Mouse (Mus musculus): ENCODE results near the gene Gm34653.
"Not testable (repeated sequence)": the region's sequence is repeated elsewhere in the genome, so short reads cannot be mapped to it uniquely, and the experiment has no call there.

Gene Gm34653

DNA sequence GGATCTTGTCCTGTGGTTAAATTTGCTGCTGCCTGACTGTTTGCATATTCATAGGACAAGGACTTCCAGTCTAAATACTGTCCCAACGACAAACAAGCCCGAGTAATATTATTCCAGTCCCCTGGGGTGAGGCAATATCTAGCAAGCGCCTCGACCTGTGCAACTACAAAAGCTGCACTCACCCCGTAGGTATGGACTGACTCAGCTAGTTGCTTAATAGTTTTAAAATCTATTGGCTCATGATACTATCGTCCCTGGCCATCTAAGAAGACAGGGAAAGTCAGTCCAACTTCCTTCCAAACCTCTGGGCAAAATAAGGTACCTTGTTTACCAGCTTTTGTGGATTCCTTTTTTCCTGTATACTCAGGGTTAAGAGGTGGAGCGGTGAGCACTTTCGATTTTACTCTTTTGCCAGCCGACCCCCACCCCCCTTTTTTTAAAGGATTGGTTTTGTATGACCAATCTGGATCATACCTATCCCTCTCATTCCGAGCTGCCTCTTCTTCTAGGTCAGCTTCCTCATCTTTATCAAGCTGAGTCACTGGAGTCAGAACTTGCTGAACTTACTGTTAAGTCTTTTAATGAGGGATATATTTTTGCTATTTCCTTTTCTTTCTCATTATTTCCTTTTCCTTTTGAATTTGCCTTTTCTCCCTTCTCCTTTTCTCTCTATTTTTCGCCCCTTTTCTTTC lies at the start of gene Gm34653:
Gene Gm34653 (plus strand): TSS at position 242 of the 692 bp plus-strand sequence.
- not testable (repeated sequence) for DNase-seq (ENCODE audit: low read depth, low spot score)

DNA sequence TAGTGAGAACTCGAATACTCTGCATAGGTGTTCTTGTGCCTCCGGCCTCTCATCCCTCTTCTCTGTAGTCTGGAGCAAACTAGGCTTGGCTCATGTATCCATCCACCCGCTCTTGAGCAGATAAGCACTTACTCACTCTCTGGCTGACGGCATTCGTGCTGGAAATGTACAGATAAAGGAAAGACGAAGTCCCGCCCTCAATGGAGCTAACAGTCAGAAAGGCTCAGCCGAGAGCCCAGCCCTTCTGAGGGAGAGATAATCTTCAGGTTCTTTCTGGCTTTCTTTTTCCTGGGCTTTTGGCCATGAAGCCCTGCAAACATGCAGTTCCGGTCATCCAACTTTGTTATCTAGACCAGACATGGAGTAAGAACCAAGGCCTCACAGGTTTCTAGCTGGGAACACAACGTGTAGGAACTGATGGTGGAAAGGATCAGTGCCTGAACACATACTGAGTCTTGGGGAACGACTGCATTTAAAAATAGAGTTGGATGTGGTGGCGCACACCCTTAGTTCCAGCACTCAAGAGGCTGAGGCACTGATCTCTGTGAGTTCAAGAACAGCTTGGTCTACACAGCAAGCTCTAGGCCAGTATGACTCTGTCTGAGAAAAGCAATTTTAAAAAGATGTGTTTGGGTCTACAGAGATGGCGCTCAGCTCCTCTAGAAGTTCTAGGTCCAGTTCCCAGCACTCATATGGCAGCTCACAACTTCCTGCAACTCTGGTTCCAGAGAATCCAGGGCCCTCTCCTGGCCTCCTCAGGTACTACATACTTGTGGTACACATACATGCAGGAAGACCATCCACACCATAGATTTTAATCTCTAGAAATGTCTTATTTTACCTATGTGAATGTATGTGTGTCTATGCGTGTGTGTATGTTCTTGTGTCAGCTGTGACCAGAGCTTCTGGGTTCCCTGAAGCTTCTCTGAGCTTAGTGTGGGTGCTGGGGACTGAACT lies 49.5 kb upstream of the Gm34653 start:
- DNase-seq (ENCODE audit: low read depth, low spot score), result no peak

- DNase-seq (ENCODE audit: low read depth, low spot score), result peak; percentile 61
These were observed 48.7 kb upstream of the Gm34653 start for GRCm38 (mm10) chr2:34784085-34784484.

DNA sequence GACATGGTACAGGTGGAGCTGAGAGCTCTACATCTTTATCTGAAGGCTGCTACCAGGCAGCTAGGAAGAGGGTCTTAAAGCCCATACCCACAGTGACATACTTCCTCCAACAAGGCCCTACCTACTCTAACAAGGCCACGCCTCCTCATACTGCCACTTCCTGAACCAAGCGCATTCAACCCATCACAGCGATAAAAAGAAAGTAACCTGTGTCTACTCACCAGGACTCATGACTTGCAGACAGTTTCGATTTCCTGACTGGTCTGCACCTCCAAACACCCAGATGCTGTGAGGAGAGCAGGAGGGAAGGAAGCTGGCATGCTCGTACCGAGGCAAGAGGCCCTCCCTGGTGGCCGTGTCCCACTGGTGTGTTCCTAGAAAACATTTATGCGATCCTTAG lies 42.5 kb upstream of the Gm34653 start:
- DNase-seq (ENCODE audit: low read depth, low spot score), result no peak

- not testable (repeated sequence) for DNase-seq (ENCODE audit: low read depth, low spot score)
These were observed 40.3 kb upstream of the Gm34653 start for GRCm38 (mm10) chr2:34792543-34792942.

- DNase-seq (ENCODE audit: low read depth, low spot score), result no peak
These were observed 38.3 kb upstream of the Gm34653 start for GRCm38 (mm10) chr2:34794511-34794910.

DNA sequence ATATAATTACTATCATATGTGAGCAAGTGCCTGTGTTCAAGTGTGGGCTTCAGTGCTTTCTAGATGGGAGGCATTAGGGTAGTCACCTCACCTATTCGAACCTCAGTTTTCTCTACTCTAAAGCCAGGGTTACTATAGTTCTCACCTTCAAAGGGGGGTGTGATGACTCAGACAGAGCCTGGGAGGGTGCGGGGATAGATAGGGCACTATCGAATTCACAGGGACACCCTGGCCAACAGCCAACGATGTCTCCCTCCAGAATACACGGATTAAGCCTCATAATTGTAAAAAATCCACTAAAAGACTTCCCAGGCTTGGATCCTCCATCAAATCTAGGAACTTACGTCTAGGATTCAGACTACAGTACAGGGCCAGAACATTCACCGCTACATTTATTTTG lies 37.4 kb upstream of the Gm34653 start:
- DNase-seq (ENCODE audit: low read depth, low spot score), result no peak

- DNase-seq (ENCODE audit: low read depth, low spot score), result peak; percentile 83
These were observed 33.2 kb upstream of the Gm34653 start, which contains the start of gene Rabepk for GRCm38 (mm10) chr2:34799357-34800256. Gene Rabepk, minus strand, starts transcription at chr2:34799912.

DNA sequence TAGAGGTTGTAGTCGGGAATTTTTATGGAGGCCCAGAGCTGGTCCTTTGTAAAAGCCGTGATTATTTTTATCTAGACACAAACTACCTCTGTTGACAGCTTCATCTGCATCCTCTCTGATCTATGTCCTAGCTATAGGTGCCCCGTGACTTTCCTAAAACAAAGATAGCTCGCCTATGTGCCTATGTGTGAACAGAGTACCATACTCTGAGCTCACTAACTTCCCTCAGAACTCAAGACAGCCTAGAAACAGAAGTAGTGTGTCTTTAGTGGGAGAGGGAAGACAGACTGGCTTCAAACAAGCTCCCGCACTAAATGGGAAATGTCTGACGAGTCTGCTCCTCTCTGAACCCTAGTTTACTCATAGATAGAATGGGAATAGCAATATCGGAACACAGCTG lies 32.4 kb upstream of the Gm34653 start:
- DNase-seq (ENCODE audit: low read depth, low spot score), result no peak

DNA sequence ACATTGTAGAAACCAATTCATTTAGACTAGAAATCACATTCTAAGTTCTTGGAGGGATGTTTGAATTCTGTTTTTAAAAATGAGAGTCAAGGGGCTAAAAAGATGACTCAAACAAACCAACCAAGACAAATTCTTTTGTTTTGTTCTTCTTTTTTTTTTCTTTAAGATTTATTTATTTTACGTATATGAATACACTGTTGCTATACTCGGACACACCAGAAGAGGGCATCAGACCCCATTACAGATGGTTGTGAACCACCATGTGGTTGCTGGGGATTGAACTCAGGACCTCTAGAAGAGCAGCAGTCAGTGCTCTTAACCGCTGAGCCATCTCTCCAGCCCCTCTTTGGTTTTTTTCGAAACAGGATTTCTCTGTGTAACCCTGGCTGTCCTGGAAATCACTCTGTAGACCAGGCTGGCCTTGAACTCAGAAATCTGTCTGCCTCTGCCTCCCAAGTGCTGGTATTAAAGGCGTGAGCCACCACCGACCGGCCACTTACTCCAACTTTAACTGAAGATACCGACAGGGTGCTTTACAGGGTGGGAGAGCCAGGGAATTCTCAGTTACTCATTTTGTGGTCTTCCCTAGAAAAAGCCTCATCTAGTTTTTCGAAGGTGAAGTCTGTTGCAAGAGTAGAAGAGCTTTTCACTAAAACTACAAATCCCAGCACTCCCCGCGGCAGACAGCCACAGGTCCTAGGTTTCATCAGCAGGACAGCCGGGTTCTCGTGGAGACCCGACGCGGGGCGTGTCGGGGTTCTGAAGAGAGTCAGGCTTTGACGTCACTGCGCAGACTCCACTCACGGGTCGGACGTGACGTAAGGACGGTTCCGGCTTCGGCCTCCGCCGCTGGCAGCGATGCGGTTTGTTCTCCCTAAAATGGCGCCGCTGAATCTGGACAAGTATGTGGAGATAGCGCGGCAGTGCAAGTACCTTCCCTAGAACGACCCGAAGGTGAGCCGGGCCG lies 31.0 kb upstream of the Gm34653 start:
- peak; percentile 99 for DNase-seq (ENCODE audit: low read depth, low spot score)

- not testable (repeated sequence) for DNase-seq (ENCODE audit: low read depth, low spot score)
These were observed 30.1 kb upstream of the Gm34653 start for GRCm38 (mm10) chr2:34802565-34803245.

GRCm38 (mm10) chr2:34803746-34804145 lies 29.1 kb upstream of the Gm34653 start:
- no peak for DNase-seq (ENCODE audit: low read depth, low spot score)

GRCm38 (mm10) chr2:34804172-34804571 lies 28.6 kb upstream of the Gm34653 start:
- DNase-seq (ENCODE audit: low read depth, low spot score), result no peak

- no peak for DNase-seq (ENCODE audit: low read depth, low spot score)
These were observed 28.0 kb upstream of the Gm34653 start for GRCm38 (mm10) chr2:34804815-34805214.

- no peak for DNase-seq (ENCODE audit: low read depth, low spot score)
These were observed 27.4 kb upstream of the Gm34653 start for GRCm38 (mm10) chr2:34805364-34805950.

DNA sequence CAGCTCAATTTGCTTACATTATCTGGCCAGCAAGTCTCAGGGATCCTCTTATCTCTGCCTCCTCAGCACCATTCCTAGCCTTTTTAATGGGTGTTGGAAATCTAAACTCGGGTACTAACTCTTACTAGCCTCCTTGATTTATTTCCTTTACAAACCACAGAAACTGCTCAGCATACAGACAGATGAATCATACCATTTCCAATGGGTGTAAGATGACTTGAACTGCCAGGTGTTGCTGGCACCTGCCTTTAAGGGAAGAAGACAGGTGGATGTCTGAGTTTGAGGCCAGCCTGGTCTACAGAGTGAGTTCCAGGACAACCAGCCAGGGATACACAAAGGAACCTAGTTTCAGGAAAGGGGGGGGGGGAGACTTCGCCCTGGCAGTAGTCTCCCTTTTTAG lies 24.8 kb upstream of the Gm34653 start:
- no peak for DNase-seq (ENCODE audit: low read depth, low spot score)

DNA sequence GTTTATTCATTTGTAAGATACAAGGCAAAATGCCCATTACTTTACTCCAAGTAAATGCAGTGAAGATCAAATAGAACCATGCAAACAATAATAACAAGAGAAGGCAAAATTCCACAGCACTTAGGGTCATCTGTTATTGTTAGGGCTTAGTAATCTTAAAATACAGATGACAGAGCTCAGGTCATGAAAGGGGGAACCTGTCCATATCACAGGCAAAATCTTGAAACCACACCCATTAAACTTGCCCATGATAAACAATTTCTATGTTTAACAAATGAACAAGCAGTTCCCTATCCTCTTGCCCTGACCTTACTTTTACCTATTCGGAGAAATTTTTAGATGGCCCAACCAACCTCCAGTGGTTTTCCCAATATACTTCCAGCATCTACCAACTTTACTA lies 23.2 kb upstream of the Gm34653 start:
- DNase-seq (ENCODE audit: low read depth, low spot score), result no peak

DNA sequence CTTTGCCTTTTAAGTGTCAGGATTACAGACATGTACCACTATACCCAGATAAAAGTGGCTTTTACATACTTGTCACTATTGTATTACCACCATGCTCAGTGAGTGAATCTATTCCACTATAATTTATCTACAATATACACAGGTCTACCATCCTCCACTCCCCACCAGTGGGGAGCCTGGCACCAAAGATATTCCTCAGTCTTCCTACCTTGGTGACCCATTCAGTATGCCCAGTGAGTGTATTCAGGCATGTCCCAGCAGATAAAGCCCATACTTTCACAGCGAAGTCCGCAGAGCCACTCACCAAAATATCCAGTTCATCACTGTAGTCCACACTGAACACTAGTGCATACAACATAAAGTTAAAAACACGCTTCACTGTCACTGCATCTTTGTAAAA lies 22.0 kb upstream of the Gm34653 start:
- DNase-seq (ENCODE audit: low read depth, low spot score), result no peak

DNA sequence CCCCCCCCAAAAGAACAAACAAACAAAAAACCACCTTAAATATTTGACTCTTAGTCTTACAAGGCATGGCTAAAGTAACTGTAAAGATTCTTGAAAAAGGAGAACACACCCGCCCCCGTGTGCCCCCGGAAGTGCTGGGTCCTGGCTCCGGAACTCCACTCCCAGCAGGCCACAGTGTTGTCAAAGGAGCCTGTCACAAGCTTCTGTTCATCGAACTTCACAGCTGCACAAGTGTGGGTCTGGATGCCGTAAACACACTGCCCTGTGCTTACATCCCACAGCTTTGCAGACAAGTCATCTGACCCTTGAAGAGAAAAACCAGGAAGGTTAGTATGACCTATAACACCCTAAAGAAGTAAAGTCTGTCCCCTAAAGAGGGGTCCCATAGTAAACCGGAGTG lies 20.1 kb upstream of the Gm34653 start:
- DNase-seq (ENCODE audit: low read depth, low spot score), result no peak

Measured in mesoderm, embryonic 11.5 days (tissue).